Mouse (Mus musculus) heart, adult 2 months (tissue): ENCODE results near the gene Ppm1b.

Experiments
- CTCF ChIP-seq: fragments of 200-600 bp; IDR thresholded peaks from 2 replicates; pipeline ENCODE4 v1.8.1; 2022; ENCODE audit warnings: antibody characterized with exemption, mild to moderate bottlenecking, moderate library complexity
- EP300 ChIP-seq: fragments of 200-500 bp; IDR thresholded peaks from 2 replicates; pipeline ENCODE4 v1.6.1; 2011; ENCODE audit warnings: low read depth, low read length, control low read depth; ENCODE audit not compliant: insufficient read depth
- POLR2A ChIP-seq: fragments of 200-500 bp; IDR thresholded peaks from 2 replicates; pipeline ENCODE4 v1.6.1; 2011; ENCODE audit warnings: mild to moderate bottlenecking, low read depth, low read length, control low read depth; ENCODE audit not compliant: insufficient read depth

GRCm38 (mm10) chr17:85014632-85015031 lies 58.1 kb downstream of the Ppm1b start:
- TF ChIP-seq POLR2A (no peak), CTCF (no peak), EP300 (no peak)
